Mouse (Mus musculus): ENCODE measurements around the gene Srgap2.

DNA sequence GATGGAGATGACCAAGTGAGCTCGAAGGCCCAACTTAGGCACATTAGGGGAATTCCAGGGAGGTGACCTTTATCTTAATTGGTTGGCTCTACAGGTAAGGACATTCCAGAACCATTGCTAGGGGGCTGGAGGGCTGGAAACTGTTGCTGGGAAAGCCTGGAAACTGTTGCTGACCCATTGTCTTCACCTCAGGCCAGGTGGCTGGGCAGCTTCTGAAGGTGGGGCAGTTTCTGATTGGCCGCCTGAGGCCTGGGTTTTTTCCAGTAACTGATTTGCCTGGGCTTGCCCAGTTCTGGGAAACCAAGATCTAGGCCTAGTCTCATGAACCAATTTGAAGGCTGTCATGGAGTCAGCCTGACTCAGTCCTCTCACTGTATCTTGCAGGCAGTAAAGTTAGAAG, 34.9 kb upstream of the Srgap2 start:
- TF ChIP-seq EP300 (IDR thresholded peaks at IDR 0.05; ENCODE audit: low read depth): no peak
- TF ChIP-seq CTCF (IDR thresholded peaks at IDR 0.05; ENCODE audit: low read depth): no peak
